Mouse (Mus musculus) brain, embryonic 14.5 days (tissue): ENCODE data around the gene Ebf3.

ENCODE experiments used
- CTCF ChIP-seq: fragments of 200-500 bp; IDR thresholded peaks from 2 replicates; pipeline ENCODE4 v1.5.1; 2012; ENCODE audit warnings: inconsistent platforms, mild to moderate bottlenecking, moderate library complexity, borderline replicate concordance; ENCODE audit not compliant: insufficient read depth, insufficient read length; ENCODE audit errors: extremely low read depth
- POLR2A ChIP-seq: fragments of 200-500 bp; IDR thresholded peaks from 2 replicates; pipeline ENCODE4 v1.6.1; 2012; ENCODE audit warnings: mild to moderate bottlenecking, inconsistent platforms, borderline replicate concordance; ENCODE audit not compliant: poor library complexity, insufficient read depth, insufficient read length, severe bottlenecking; ENCODE audit errors: extremely low read depth

- TF ChIP-seq CTCF (no peak), POLR2A (no peak)
These were observed 682 bp upstream of the Ebf3 start for GRCm38 (mm10) chr7:137314710-137315543.
